Mouse (Mus musculus) T-helper 17 cell (primary cell): ENCODE measurements around the gene Jazf1.

Experiments used
- in situ Hi-C, 2 experiments: fragments of 300-600 bp; cut with MboI, MseI; formaldehyde crosslinking; loops; 1 replicate in 1 of 2; 2 replicates in 1 of 2; pipeline ENCODE4 v1.15.1; 2025; ENCODE audit warnings: high pct_unique_total_duplicates in 2 of 2

The Jazf1 gene

DNA sequence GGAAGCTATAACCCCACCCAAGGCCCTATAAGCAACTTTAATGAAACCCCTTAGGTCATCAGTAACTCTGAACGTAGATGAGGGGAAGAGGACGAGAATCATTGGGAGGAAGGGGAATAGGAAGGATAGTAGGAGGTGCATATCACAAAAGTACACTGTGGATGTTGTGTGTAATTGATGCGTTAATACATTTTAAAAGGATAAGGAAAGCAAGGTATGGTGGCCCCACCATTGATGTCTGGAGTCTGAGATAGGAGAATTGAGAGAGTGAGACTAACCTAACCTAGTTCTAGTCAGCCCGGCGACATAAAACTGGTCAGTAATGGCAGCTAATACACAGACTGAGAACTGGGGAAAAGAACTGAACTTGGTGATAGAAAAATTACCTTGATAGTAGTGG, 315.6 kb downstream of the Jazf1 start:
- in situ Hi-C loops = no loop called here

DNA sequence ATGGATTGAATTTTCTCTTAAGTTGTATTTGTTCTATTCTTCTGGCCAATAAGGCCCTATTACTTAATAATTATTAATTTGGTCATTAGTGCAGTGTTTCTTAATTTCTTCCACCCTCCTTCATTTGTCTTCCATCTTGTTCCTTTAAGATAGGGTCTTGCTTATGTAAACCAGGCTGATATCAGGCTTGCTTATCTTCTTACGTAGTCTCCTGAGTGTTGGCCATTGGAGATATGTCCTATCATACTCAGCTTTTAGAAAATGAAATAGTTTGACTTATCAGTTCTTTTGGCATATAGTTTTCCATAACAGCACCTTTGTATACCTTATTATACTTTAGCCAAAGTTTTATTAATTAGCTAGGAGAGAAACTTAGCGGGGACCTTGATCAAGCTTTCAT, 333.8 kb downstream of the Jazf1 start:
- in situ Hi-C loops = loop anchor here in 1 of 2 experiments (5.0 kb wide), 1 partner anchor 87 kb away; no protein-coding TSS in a partner anchor

DNA sequence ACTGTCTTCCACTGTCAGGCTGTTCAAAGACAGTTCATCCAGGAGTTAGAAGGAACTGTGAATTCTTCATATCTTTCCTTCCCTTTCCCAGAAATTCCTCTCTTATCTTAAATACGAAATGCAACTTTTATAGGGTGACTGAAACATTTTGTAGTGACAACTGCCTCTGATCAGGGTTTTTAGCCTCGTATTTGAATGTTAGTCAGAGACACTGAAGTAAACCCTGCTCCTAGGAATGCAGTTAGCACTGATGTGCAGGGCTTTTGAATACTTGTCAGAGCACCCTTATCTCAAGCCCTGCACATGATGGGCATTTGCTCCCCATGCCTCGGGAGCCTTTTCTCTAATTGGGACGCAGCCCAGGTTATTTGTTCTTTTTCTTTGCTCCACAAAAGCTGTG, 338.1 kb downstream of the Jazf1 start:
- in situ Hi-C loops = loop anchor here in 1 of 2 experiments (5.0 kb wide), 1 partner anchor 83 kb away; no protein-coding TSS in a partner anchor

DNA sequence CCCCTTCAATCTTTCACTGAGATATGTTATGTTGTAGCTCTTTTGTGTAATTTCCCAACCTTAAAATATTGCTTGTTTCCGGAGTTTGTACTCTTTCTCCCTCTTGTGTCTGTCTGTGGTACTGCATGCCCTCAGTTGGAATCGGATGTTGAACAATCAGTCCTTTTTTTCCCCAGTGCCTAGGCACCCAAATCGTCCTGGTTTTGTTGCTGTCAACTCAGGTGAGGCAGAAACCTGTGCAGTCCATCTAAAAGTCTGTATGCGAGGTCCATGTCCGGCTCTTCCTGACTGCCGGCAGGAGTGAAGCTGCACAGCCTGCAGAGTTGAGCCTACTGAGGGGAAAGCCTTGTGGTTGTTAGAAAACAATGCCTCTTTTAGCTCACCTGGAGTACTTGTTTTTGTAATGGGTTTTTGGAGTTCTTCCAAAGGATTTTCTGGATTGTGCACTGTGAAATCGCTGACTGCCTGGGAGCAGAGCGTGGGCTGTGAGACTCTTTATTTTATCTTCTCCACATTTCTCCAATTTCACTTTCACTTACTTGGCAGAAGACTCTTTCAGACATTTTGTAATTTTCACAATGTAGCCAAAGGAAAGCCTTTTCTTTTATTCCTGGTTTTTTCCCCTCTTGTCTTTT, 343.5 kb downstream of the Jazf1 start:
- in situ Hi-C loops = loop anchor here in 1 of 2 experiments (5.0 kb wide), 1 partner anchor 468 kb away; no protein-coding TSS in a partner anchor
